Mouse (Mus musculus): ENCODE measurements around the gene Wipf2.
A peak's percentile ranks its signal among the peaks of the same experiment; 100 is the strongest.

The Wipf2 gene

GRCm38 (mm10) chr11:98854659-98855058 is 8.8 kb upstream of the Wipf2 start:
- no peak for DNase-seq

- DNase-seq = peak; percentile 85
Observed at GRCm38 (mm10) chr11:98858759-98859731, 4.4 kb upstream of the Wipf2 start.

GRCm38 (mm10) chr11:98863751-98864429 is 452 bp downstream of the Wipf2 start:
- DNase-seq = peak; percentile 75

GRCm38 (mm10) chr11:98867293-98867692 is 3.9 kb downstream of the Wipf2 start:
- no peak for DNase-seq

- no peak for DNase-seq
Observed at GRCm38 (mm10) chr11:98869906-98870305, 6.5 kb downstream of the Wipf2 start.

GRCm38 (mm10) chr11:98870791-98871190 is 7.4 kb downstream of the Wipf2 start:
- DNase-seq = no peak

- no peak for DNase-seq
Observed at GRCm38 (mm10) chr11:98871416-98871815, 8.0 kb downstream of the Wipf2 start.

- no peak for DNase-seq
Observed at GRCm38 (mm10) chr11:98872040-98872439, 8.6 kb downstream of the Wipf2 start.

GRCm38 (mm10) chr11:98873900-98874299 is 10.5 kb downstream of the Wipf2 start:
- DNase-seq = no peak

- DNase-seq = no peak
Observed at GRCm38 (mm10) chr11:98877001-98877400, 13.6 kb downstream of the Wipf2 start.

GRCm38 (mm10) chr11:98887703-98888102 is 24.3 kb downstream of the Wipf2 start:
- no peak for DNase-seq

- DNase-seq = no peak
Observed at GRCm38 (mm10) chr11:98889077-98889476, 25.6 kb downstream of the Wipf2 start.

- DNase-seq = no peak
Observed at GRCm38 (mm10) chr11:98889977-98890376, 26.5 kb downstream of the Wipf2 start.

- no peak for DNase-seq
Observed at GRCm38 (mm10) chr11:98892426-98892825, 29.0 kb downstream of the Wipf2 start.

GRCm38 (mm10) chr11:98900529-98901125 is 37.2 kb downstream of the Wipf2 start:
- peak; percentile 54 for DNase-seq

GRCm38 (mm10) chr11:98902621-98903245 is 39.3 kb downstream of the Wipf2 start:
- no peak for DNase-seq

- no peak for DNase-seq
Observed at GRCm38 (mm10) chr11:98904577-98904976, 41.1 kb downstream of the Wipf2 start.

- DNase-seq = no peak
Observed at GRCm38 (mm10) chr11:98905033-98905432, 41.6 kb downstream of the Wipf2 start.

GRCm38 (mm10) chr11:98905583-98905982 is 42.1 kb downstream of the Wipf2 start:
- no peak for DNase-seq

- DNase-seq = no peak
Observed at GRCm38 (mm10) chr11:98907063-98907436, 43.6 kb downstream of the Wipf2 start.

GRCm38 (mm10) chr11:98907437-98908173 is 44.2 kb downstream of the Wipf2 start, which contains the start of gene Cdc6:
TSS of gene Cdc6 (plus strand) at chr11:98907801.
- DNase-seq = peak; percentile 97

GRCm38 (mm10) chr11:98909654-98910053 is 46.2 kb downstream of the Wipf2 start:
- DNase-seq = peak; percentile 87
